ENCODE assay signal across 8 mouse cellular contexts in the genomic region with DNA sequence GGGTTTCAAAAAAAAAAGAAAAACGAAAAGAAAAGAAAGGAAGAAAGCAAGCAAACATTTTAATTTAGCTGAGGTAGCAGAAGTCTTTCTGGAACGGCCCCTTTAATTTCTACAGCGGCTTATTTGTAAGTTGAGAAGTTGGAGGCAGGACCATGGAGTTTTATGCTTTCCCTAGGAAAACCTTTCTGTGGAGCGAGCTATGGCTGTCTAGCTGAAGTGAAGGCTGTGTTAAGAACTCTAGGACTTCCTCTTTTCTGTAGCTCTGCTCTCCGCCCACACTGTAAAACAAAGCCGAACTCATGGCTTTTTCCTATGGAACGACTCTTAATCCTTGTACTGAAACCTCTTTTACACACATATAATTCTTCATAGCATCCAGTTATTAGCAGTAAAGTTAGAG. TPM values are rescaled to one million over a fixed set of nuclear protein-coding genes. Genes with fewer than 3 reads are reported as not detected.
A peak's percentile ranks its signal among the peaks of the same experiment; 100 is the strongest.
DNase-seq lines count a peak whose midpoint lies in the region; ATAC-seq lines count a peak whose summit lies in the region.

No protein-coding gene starts in this region.

- H3K27me3 ChIP-seq in megakaryocyte, embryonic 14.5 days (replicated peaks) = no peaks in the 10 kb centered on the region
- no peaks in the 10 kb centered on the region for H3K27me3 ChIP-seq in forebrain, embryonic 10.5 days (ENCODE audit: poor library complexity, severe bottlenecking)
- H3K27me3 ChIP-seq in limb, embryonic 11.5 days (ENCODE audit: control insufficient read depth, insufficient read depth, low read length) = no peaks in the 10 kb centered on the region
- H3K27me3 ChIP-seq in stomach, embryonic 14.5 days (ENCODE audit: control insufficient read depth, insufficient read depth, low read length) = no peaks in the 10 kb centered on the region

- 55% methylated on average over 7 of the region's 7 CpGs for WGBS in forebrain, embryonic 10.5 days
- 26% methylated on average over 7 of the region's 7 CpGs for WGBS in limb, embryonic 11.5 days
- WGBS in stomach, embryonic 14.5 days = 32% methylated on average over 7 of the region's 7 CpGs

- no peaks in the 10 kb centered on the region for H3K9me3 ChIP-seq in megakaryocyte, embryonic 14.5 days
- H3K9me3 ChIP-seq in forebrain, embryonic 10.5 days = no peaks in the 10 kb centered on the region
- H3K9me3 ChIP-seq in limb, embryonic 11.5 days (ENCODE audit: control insufficient read depth, low read length) = no peaks in the 10 kb centered on the region
- no peaks in the 10 kb centered on the region for H3K9me3 ChIP-seq in stomach, embryonic 14.5 days (ENCODE audit: control insufficient read depth, low read depth, low read length)

- DNase-seq in forebrain, embryonic 10.5 days (ENCODE audit: extremely low spot score, low spot score) = no peak
- peak; percentile 38 for DNase-seq in limb, embryonic 11.5 days (ENCODE audit: low spot score)
- no peak for DNase-seq in ovary, postnatal 36 days (ENCODE audit: low spot score)
- DNase-seq in urinary bladder, adult 18-20 months (ENCODE audit: low spot score in 2 of 2) = no peak
- DNase-seq in yolk sac, embryonic 10.5 days (ENCODE audit: low spot score) = no peak

- peak overlapping the region; percentile 9; the same call in 1 of the 2 replicates for H3K9ac ChIP-seq in limb, embryonic 11.5 days (ENCODE audit: low read length)
- 0 out of 2 replicates have a peak overlapping the region, but pooled peaks have one; percentile 8 for H3K9ac ChIP-seq in stomach, embryonic 14.5 days (replicated peaks; ENCODE audit: low read depth, low read length)

- peaks cover 71% of the 10 kb centered on the region for H3K4me1 ChIP-seq in megakaryocyte, embryonic 14.5 days
- H3K4me1 ChIP-seq in forebrain, embryonic 10.5 days = peaks cover 31% of the 10 kb centered on the region
- peaks cover 9% of the 10 kb centered on the region; the same call in 1 of the 2 replicates for H3K4me1 ChIP-seq in limb, embryonic 11.5 days (ENCODE audit: control insufficient read depth, insufficient read depth, low read length)
- H3K4me1 ChIP-seq in stomach, embryonic 14.5 days (ENCODE audit: control insufficient read depth, insufficient read depth, low read length) = peaks cover 12% of the 10 kb centered on the region

- peaks cover 18% of the 10 kb centered on the region for H3K36me3 ChIP-seq in megakaryocyte, embryonic 14.5 days (replicated peaks; ENCODE audit: low read length)
- peaks cover 11% of the 10 kb centered on the region for H3K36me3 ChIP-seq in forebrain, embryonic 10.5 days (replicated peaks)
- H3K36me3 ChIP-seq in limb, embryonic 11.5 days (ENCODE audit: control insufficient read depth, insufficient read depth, low read length) = no peaks in the 10 kb centered on the region
- no peaks in the 10 kb centered on the region; the same call in 1 of the 2 replicates for H3K36me3 ChIP-seq in stomach, embryonic 14.5 days (ENCODE audit: control insufficient read depth, insufficient read depth, low read length)

- no peak for ATAC-seq in megakaryocyte, adult 5-6 weeks (ENCODE audit: poor library complexity, severe bottlenecking)
- no peak for ATAC-seq in limb, embryonic 11.5 days (ENCODE audit: insufficient number of reproducible peaks, low FRiP score, low TSS enrichment, low read depth)
- ATAC-seq in stomach, embryonic 14.5 days (ENCODE audit: insufficient number of reproducible peaks, insufficient read depth, low FRiP score, low read depth) = no peak

- peak overlapping the region; percentile 42; the same call in 1 of the 2 replicates for H3K4me2 ChIP-seq in limb, embryonic 11.5 days (ENCODE audit: low read depth, severe bottlenecking)
- peak overlapping the region; percentile 76 for H3K4me2 ChIP-seq in stomach, embryonic 14.5 days (replicated peaks; ENCODE audit: low read depth, low read length)

- 0 out of 2 replicates have a peak overlapping the region, but pooled peaks have one; percentile 17 for H3K27ac ChIP-seq in forebrain, embryonic 10.5 days
- H3K27ac ChIP-seq in limb, embryonic 11.5 days (replicated peaks; ENCODE audit: low read depth, low read length) = peak overlapping the region; percentile 48; the same call in 1 of the 2 replicates
- H3K27ac ChIP-seq in stomach, embryonic 14.5 days (ENCODE audit: low read length) = peak overlapping the region; percentile 59; the same call in 1 of the 2 replicates

- H3K4me3 ChIP-seq in megakaryocyte, embryonic 14.5 days (replicated peaks) = peak overlapping the region; percentile 98
- peak overlapping the region; percentile 73 for H3K4me3 ChIP-seq in forebrain, embryonic 10.5 days
- H3K4me3 ChIP-seq in limb, embryonic 11.5 days (ENCODE audit: low read depth, low read length) = peak overlapping the region; percentile 20
- peak overlapping the region; percentile 55 for H3K4me3 ChIP-seq in stomach, embryonic 14.5 days (ENCODE audit: low read depth, low read length)

RNA-seq across cellular contexts. Expression of gene Prcp, which starts 2.3 kb away (rescaled TPM):
- 16.8 and 36.1 TPM in 2 replicates for polyA plus RNA-seq in megakaryocyte, embryonic 14.5 days (2012; ENCODE audit: insufficient read depth, low replicate concordance)
- 187 and 192 TPM in 2 replicates for total RNA-seq in megakaryocyte, adult 5-6 weeks (2015)
- total RNA-seq in megakaryocyte, adult 5-6 weeks (2017) = 64.8 and 78.7 TPM in 2 replicates
- polyA plus RNA-seq in forebrain, embryonic 10.5 days (2016; fragmentation: Nextera tagmentation; extraction: Ambion mirVana) = 19.5 and 21.2 TPM in 2 replicates
- polyA plus RNA-seq in limb, embryonic 11.5 days (2014; fragmentation: Nextera tagmentation; extraction: Ambion mirVana) = 19.3 and 23.5 TPM in 2 replicates
- polyA plus RNA-seq in stomach, embryonic 14.5 days (2014; fragmentation: Nextera tagmentation; extraction: Ambion mirVana) = 26.0 and 27.3 TPM in 2 replicates

RNA-seq across cellular contexts. Expression of gene Ddias, which starts 2.5 kb away (rescaled TPM):
- polyA plus RNA-seq in megakaryocyte, embryonic 14.5 days (2012; ENCODE audit: insufficient read depth, low replicate concordance) = 0.22 TPM in 1 of 2 replicates, not detected in the other
- total RNA-seq in megakaryocyte, adult 5-6 weeks (2015) = 11.7 and 12.7 TPM in 2 replicates
- 12.0 and 15.2 TPM in 2 replicates for total RNA-seq in megakaryocyte, adult 5-6 weeks (2017)
- polyA plus RNA-seq in forebrain, embryonic 10.5 days (2016; fragmentation: Nextera tagmentation; extraction: Ambion mirVana) = 25.3 and 26.6 TPM in 2 replicates
- polyA plus RNA-seq in limb, embryonic 11.5 days (2014; fragmentation: Nextera tagmentation; extraction: Ambion mirVana) = 24.0 and 24.1 TPM in 2 replicates
- 9.9 and 13.2 TPM in 2 replicates for polyA plus RNA-seq in stomach, embryonic 14.5 days (2014; fragmentation: Nextera tagmentation; extraction: Ambion mirVana)

Comparison
In these comparisons a context has a peak if more than half of its experiments do, and no peak if none do; other contexts are left out.
1. H3K4me3 ChIP-seq: peak in every context shown above with its lines; median percentile 98 in megakaryocyte, embryonic 14.5 days; 73 in forebrain, embryonic 10.5 days; 55 in stomach, embryonic 14.5 days; 20 in limb, embryonic 11.5 days.